Mouse (Mus musculus) heart, adult 2 months (tissue): Measurements from ENCODE around the gene Cux2. TPM values are rescaled to one million over a fixed set of nuclear protein-coding genes. Genes with fewer than 3 reads are reported as not detected.

Source experiments
- DNase-seq, 2 experiments: peaks; one replicate each; pipeline ENCODE4 v3.0.0; 2021
- H3K27ac ChIP-seq: fragments of 200-600 bp; 2 replicates; pipeline ENCODE4 v1.8.1; 2022
- H3K27me3 ChIP-seq: fragments of 200-500 bp; 2 replicates; pipeline ENCODE4 v1.6.1; 2012; ENCODE audit warnings: mild to moderate bottlenecking, low read length, inconsistent platforms, mixed read lengths; ENCODE audit not compliant: control insufficient read depth, insufficient read depth
- H3K36me3 ChIP-seq: fragments of 200-500 bp; 2 replicates; pipeline ENCODE4 v1.6.1; 2012; ENCODE audit warnings: low read length, inconsistent platforms; ENCODE audit not compliant: control insufficient read depth, insufficient read depth
- H3K4me1 ChIP-seq: fragments of 200-500 bp; 2 replicates; pipeline ENCODE4 v1.6.1; 2011; ENCODE audit warnings: low read length; ENCODE audit not compliant: control insufficient read depth, insufficient read depth
- H3K4me3 ChIP-seq: fragments of 200-600 bp; 2 replicates; pipeline ENCODE4 v1.8.1; 2022
- H3K79me2 ChIP-seq: fragments of 200-500 bp; replicated peaks from 2 replicates; pipeline ENCODE4 v1.6.1; 2012; ENCODE audit warnings: mild to moderate bottlenecking, inconsistent platforms, low read length, moderate library complexity, mixed read lengths; ENCODE audit not compliant: control insufficient read depth, insufficient read depth
- H3K9ac ChIP-seq: fragments of 200-500 bp; 2 replicates; pipeline ENCODE4 v1.6.1; 2012; ENCODE audit warnings: low read depth, mild to moderate bottlenecking, control low read depth, inconsistent platforms, low read length, mixed read lengths
- CTCF ChIP-seq: fragments of 200-600 bp; IDR thresholded peaks from 2 replicates; pipeline ENCODE4 v1.8.1; 2022; ENCODE audit warnings: antibody characterized with exemption, mild to moderate bottlenecking, moderate library complexity
- EP300 ChIP-seq: fragments of 200-500 bp; IDR thresholded peaks from 2 replicates; pipeline ENCODE4 v1.6.1; 2011; ENCODE audit warnings: low read depth, low read length, control low read depth; ENCODE audit not compliant: insufficient read depth
- POLR2A ChIP-seq: fragments of 200-500 bp; IDR thresholded peaks from 2 replicates; pipeline ENCODE4 v1.6.1; 2011; ENCODE audit warnings: mild to moderate bottlenecking, low read depth, low read length, control low read depth; ENCODE audit not compliant: insufficient read depth
- WGBS: fragments of 180-500 bp; shearing (Covaris S2); methylation state at CpG from one replicate; pipeline ENCODE4 v1.1.7; 2018; 5-methylcytosine and 5-hydroxymethylcytosine counted together
- intact Hi-C: fragments of 180-260 bp; cut with DNase I; formaldehyde crosslinking; loops from one replicate; pipeline ENCODE4 v1.15.1; 2025
- polyA plus RNA-seq: library from polyadenylated mRNA; depleted of rRNA; stranded (reverse); fragments of >200 nt; gene quantifications from 2 replicates; pipeline ENCODE4 v1.2.3, GENCODE M21; 2012
- total RNA-seq, 2 experiments: library from RNA; stranded (reverse); gene quantifications; 2 replicates each; pipeline ENCODE4 v1.2.3; 2021

Gene Cux2
- total and polyA plus RNA-seq, 3 experiments, result 11.4 to 18.4 (median 18.1) TPM

GRCm38 (mm10) chr5:122019288-122019687 is 30.6 kb downstream of the Cux2 start:
- Histone ChIP-seq H3K4me3 (no peak overlapping the region), H3K36me3 (no peaks in the 10 kb centered on the region), H3K27me3 (no peaks in the 10 kb centered on the region), H3K79me2 (0 out of 2 replicates have a peak, but pooled peaks cover 1% of the 10 kb centered on the region), H3K4me1 (no peaks in the 10 kb centered on the region), H3K27ac (no peak overlapping the region), H3K9ac (no peak overlapping the region)
- intact Hi-C loops, result no loop called here
- 85% methylated on average over 17 of the region's 17 CpGs for WGBS
- DNase-seq, result no peak
- TF ChIP-seq POLR2A (no peak), EP300 (no peak), CTCF (no peak)

GRCm38 (mm10) chr5:122017778-122018177 is 32.1 kb downstream of the Cux2 start:
- Histone ChIP-seq H3K4me3 (no peak overlapping the region), H3K27ac (no peak overlapping the region), H3K27me3 (no peaks in the 10 kb centered on the region), H3K36me3 (no peaks in the 10 kb centered on the region), H3K9ac (no peak overlapping the region), H3K4me1 (no peaks in the 10 kb centered on the region), H3K79me2 (0 out of 2 replicates have a peak, but pooled peaks cover under 1% of the 10 kb centered on the region)
- DNase-seq, result no peak
- WGBS, result 73% methylated on average over 9 of the region's 9 CpGs
- intact Hi-C loops, result no loop called here
- no peak for TF ChIP-seq POLR2A
- TF ChIP-seq CTCF, result no peak
- no peak for TF ChIP-seq EP300

DNA sequence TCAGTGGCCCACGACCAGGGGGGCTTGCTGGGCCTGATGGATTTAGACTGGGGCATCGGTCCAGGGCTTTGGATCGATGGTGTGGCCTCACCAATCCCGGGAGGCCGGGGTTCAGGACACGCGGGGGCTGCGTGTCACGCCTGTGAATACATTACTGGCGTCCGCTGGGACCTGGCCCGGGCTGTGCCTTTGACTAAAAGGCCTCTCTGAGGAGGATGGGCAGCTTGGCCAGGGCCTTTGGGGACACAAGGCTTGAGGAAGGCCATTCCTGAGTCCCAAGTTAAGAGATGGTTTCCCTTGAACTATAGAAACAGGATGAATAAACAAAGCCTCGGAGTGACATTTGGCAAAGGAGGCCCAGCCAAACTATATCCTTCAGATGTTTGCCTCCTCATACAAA is 32.6 kb downstream of the Cux2 start:
- intact Hi-C loops, result no loop called here
- Histone ChIP-seq H3K4me1 (no peaks in the 10 kb centered on the region), H3K79me2 (no peaks in the 10 kb centered on the region), H3K27ac (no peak overlapping the region), H3K36me3 (no peaks in the 10 kb centered on the region), H3K27me3 (no peaks in the 10 kb centered on the region), H3K9ac (no peak overlapping the region), H3K4me3 (no peak overlapping the region)
- 73% methylated on average over 13 of the region's 13 CpGs for WGBS
- no peak for DNase-seq
- TF ChIP-seq CTCF, result no peak
- no peak for TF ChIP-seq EP300
- TF ChIP-seq POLR2A, result no peak

- intact Hi-C loops, result no loop called here
- Histone ChIP-seq H3K36me3 (no peaks in the 10 kb centered on the region), H3K4me3 (no peak overlapping the region), H3K27me3 (no peaks in the 10 kb centered on the region), H3K27ac (no peak overlapping the region), H3K79me2 (no peaks in the 10 kb centered on the region), H3K9ac (no peak overlapping the region), H3K4me1 (no peaks in the 10 kb centered on the region)
- WGBS, result 83% methylated on average over 6 of the region's 6 CpGs
- TF ChIP-seq CTCF, result no peak
- no peak for TF ChIP-seq POLR2A
- TF ChIP-seq EP300, result no peak
- DNase-seq, result no peak
These were observed 33.2 kb downstream of the Cux2 start for GRCm38 (mm10) chr5:122016744-122017143.

GRCm38 (mm10) chr5:122015149-122015548 is 34.8 kb downstream of the Cux2 start:
- H3K4me1 ChIP-seq, result no peaks in the 10 kb centered on the region
- H3K79me2 ChIP-seq, result no peaks in the 10 kb centered on the region
- H3K27ac ChIP-seq, result no peak overlapping the region
- WGBS, result 76% methylated on average over 17 of the region's 17 CpGs
- no peak for DNase-seq
- H3K9ac ChIP-seq, result no peak overlapping the region
- H3K27me3 ChIP-seq, result no peaks in the 10 kb centered on the region
- intact Hi-C loops, result no loop called here
- H3K36me3 ChIP-seq, result no peaks in the 10 kb centered on the region
- TF ChIP-seq EP300 (no peak), POLR2A (no peak), CTCF (no peak)
- H3K4me3 ChIP-seq, result no peak overlapping the region

DNA sequence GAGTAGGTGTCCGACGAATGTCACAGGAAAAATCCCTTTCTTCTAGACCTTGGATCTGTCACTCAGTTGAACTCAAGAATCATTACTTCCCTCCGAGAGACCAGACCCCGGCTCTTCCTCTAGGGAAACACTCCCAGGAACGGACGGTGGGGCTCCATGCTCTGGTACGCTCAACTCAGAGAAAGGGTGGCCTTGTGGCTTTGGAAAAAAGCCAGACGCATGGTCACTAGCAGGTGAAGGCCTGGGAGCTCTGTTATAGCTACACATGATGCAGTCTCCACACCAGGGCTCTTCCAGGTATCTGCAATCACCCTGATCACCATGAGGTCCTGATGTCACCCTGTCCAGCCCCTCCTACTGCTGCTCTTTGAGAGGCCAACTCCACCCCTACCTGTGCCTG is 35.2 kb downstream of the Cux2 start:
- intact Hi-C loops, result no loop called here
- Histone ChIP-seq H3K9ac (no peak overlapping the region), H3K27ac (no peak overlapping the region), H3K4me3 (no peak overlapping the region), H3K27me3 (no peaks in the 10 kb centered on the region), H3K79me2 (no peaks in the 10 kb centered on the region), H3K4me1 (no peaks in the 10 kb centered on the region), H3K36me3 (no peaks in the 10 kb centered on the region)
- 80% methylated on average over 8 of the region's 8 CpGs for WGBS
- DNase-seq, result no peak
- TF ChIP-seq CTCF (no peak), POLR2A (no peak), EP300 (no peak)
